ENCODE assay signal across 9 mouse cellular contexts in genomic region chr2:127363696-127364095, GRCm38 (mm10). TPM values are rescaled to one million over a fixed set of nuclear protein-coding genes. Genes with fewer than 3 reads are reported as not detected.
DNase-seq lines count a peak whose midpoint lies in the region; ATAC-seq lines count a peak whose summit lies in the region.
"Had no signal": no experiment of that assay in that cellular context is flagged by ENCODE, and none has a peak within 500 bp of the region (broad histone marks: within the 10 kb centered on the region; RNA-seq: fewer than 3 reads in every experiment).

No protein-coding gene starts in this region.

- no peak overlapping the region for H3K9ac ChIP-seq in heart, embryonic 16.5 days (ENCODE audit: low read length)
- no peak overlapping the region for H3K9ac ChIP-seq in forebrain, embryonic 14.5 days (ENCODE audit: low read length)
- H3K9ac ChIP-seq in neural tube, embryonic 12.5 days, result no peak overlapping the region

- peak overlapping the region; percentile 81 for H3K4me2 ChIP-seq in heart, embryonic 16.5 days (ENCODE audit: low read depth, low read length)
- peak overlapping the region; percentile 59 for H3K4me2 ChIP-seq in forebrain, embryonic 14.5 days (ENCODE audit: low read length)
- H3K4me2 ChIP-seq in neural tube, embryonic 12.5 days (replicated peaks), result peak overlapping the region; percentile 74

- H3K27me3 ChIP-seq in heart, embryonic 16.5 days (ENCODE audit: control insufficient read depth, insufficient read depth, low read length), result peaks cover 58% of the 10 kb centered on the region
- peaks cover 54% of the 10 kb centered on the region for H3K27me3 ChIP-seq in forebrain, embryonic 14.5 days (replicated peaks; ENCODE audit: control insufficient read depth, insufficient read depth, low read length)
- H3K27me3 ChIP-seq in neural tube, embryonic 12.5 days (replicated peaks), result peaks cover 78% of the 10 kb centered on the region

- peaks cover 13% of the 10 kb centered on the region for H3K4me1 ChIP-seq in heart, embryonic 16.5 days (ENCODE audit: control insufficient read depth, insufficient read depth, low read length)
- peaks cover 6% of the 10 kb centered on the region; the same call in 1 of the 2 replicates for H3K4me1 ChIP-seq in forebrain, embryonic 14.5 days (ENCODE audit: control insufficient read depth, insufficient read depth, low read length)
- peaks cover 14% of the 10 kb centered on the region for H3K4me1 ChIP-seq in neural tube, embryonic 12.5 days

- no peaks in the 10 kb centered on the region for H3K36me3 ChIP-seq in heart, embryonic 16.5 days (ENCODE audit: control insufficient read depth, insufficient read depth)
- no peaks in the 10 kb centered on the region for H3K36me3 ChIP-seq in forebrain, embryonic 14.5 days (ENCODE audit: control insufficient read depth, insufficient read depth, low read length)
- H3K36me3 ChIP-seq in neural tube, embryonic 12.5 days, result no peaks in the 10 kb centered on the region

- WGBS in heart, embryonic 16.5 days, result 2% methylated on average over 20 of the region's 20 CpGs
- 8% methylated on average over 20 of the region's 20 CpGs for WGBS in forebrain, embryonic 14.5 days
- 7% methylated on average over 20 of the region's 20 CpGs for WGBS in neural tube, embryonic 12.5 days

- no peak for DNase-seq in heart, adult 18-20 months
- no peak for DNase-seq in forebrain, embryonic 14.5 days (ENCODE audit: low spot score)
- peak; percentile 57 to 70 for DNase-seq in kidney, postnatal 25 days
- DNase-seq in adipocyte (ENCODE audit: low spot score), result no peak
- no peak for DNase-seq in right cerebral cortex, postnatal 10 days (ENCODE audit: low spot score in 2 of 2)

- no peak overlapping the region for H3K27ac ChIP-seq in heart, embryonic 16.5 days (ENCODE audit: low read length)
- no peak overlapping the region for H3K27ac ChIP-seq in forebrain, embryonic 14.5 days (ENCODE audit: low read depth, low read length)
- no peak overlapping the region for H3K27ac ChIP-seq in neural tube, embryonic 12.5 days

- H3K4me3 ChIP-seq in heart, embryonic 16.5 days (ENCODE audit: low read length), result peak overlapping the region; percentile 52
- H3K4me3 ChIP-seq in forebrain, embryonic 14.5 days (ENCODE audit: low read depth, low read length), result peak overlapping the region; percentile 35; the same call in 1 of the 2 replicates
- peak overlapping the region; percentile 36 for H3K4me3 ChIP-seq in neural tube, embryonic 12.5 days

- ATAC-seq in heart, embryonic 16.5 days (replicated peaks; ENCODE audit: extremely low read depth, insufficient read depth, low FRiP score), result no peak
- no peak for ATAC-seq in forebrain, embryonic 14.5 days
- no peak for ATAC-seq in neural tube, embryonic 12.5 days (ENCODE audit: low FRiP score, low read depth)
- ATAC-seq in granulocyte monocyte progenitor cell, adult 5-6 weeks (replicated peaks; ENCODE audit: poor library complexity, severe bottlenecking), result no peak

- H3K9me3 ChIP-seq in heart, embryonic 16.5 days (replicated peaks; ENCODE audit: control insufficient read depth, low read length), result no peaks in the 10 kb centered on the region
- H3K9me3 ChIP-seq in forebrain, embryonic 14.5 days (replicated peaks; ENCODE audit: control insufficient read depth, low read length), result no peaks in the 10 kb centered on the region
- H3K9me3 ChIP-seq in neural tube, embryonic 12.5 days, result no peaks in the 10 kb centered on the region

RNA-seq across cellular contexts. Expression of gene Adra2b, which starts 0.7 kb away (rescaled TPM):
- polyA plus RNA-seq in heart, embryonic 16.5 days (2015; fragmentation: Nextera tagmentation; extraction: Ambion mirVana), result 1.3 and 1.4 TPM in 2 replicates
- total RNA-seq in heart, adult 18-20 months (2021), result under 1 TPM; 0.72 to 0.77 TPM
- 0.36 and 0.43 TPM in 2 replicates for polyA plus RNA-seq in forebrain, embryonic 14.5 days (2014; fragmentation: Nextera tagmentation; extraction: Ambion mirVana)
- polyA plus RNA-seq in neural tube, embryonic 12.5 days (2016; fragmentation: Nextera tagmentation; extraction: Ambion mirVana), result 1.3 TPM in 2 replicates
- total RNA-seq in granulocyte monocyte progenitor cell, adult 5-6 weeks (2014; fragmentation: Nextera tagmentation), result not detected in 2 replicates
- not detected in 2 replicates for total RNA-seq in granulocyte monocyte progenitor cell, adult 5-6 weeks (2017)

RNA-seq across cellular contexts. Expression of gene Astl, which starts 25.3 kb away (rescaled TPM):
- not detected in 2 replicates for polyA plus RNA-seq in heart, embryonic 16.5 days (2015; fragmentation: Nextera tagmentation; extraction: Ambion mirVana)
- not detected for total RNA-seq in heart, adult 18-20 months (2021)
- not detected in 2 replicates for polyA plus RNA-seq in forebrain, embryonic 14.5 days (2014; fragmentation: Nextera tagmentation; extraction: Ambion mirVana)
- not detected in 2 replicates for polyA plus RNA-seq in neural tube, embryonic 12.5 days (2016; fragmentation: Nextera tagmentation; extraction: Ambion mirVana)
- total RNA-seq in granulocyte monocyte progenitor cell, adult 5-6 weeks (2014; fragmentation: Nextera tagmentation), result 0.60 TPM in 1 of 2 replicates, not detected in the other
- total RNA-seq in granulocyte monocyte progenitor cell, adult 5-6 weeks (2017), result 0.04 and 0.21 TPM in 2 replicates
- polyA plus RNA-seq: gonadal fat pad, adult 2 months had no signal

RNA-seq across cellular contexts. Expression of gene Dusp2, which starts 27.7 kb away (rescaled TPM):
- polyA plus RNA-seq in heart, embryonic 16.5 days (2015; fragmentation: Nextera tagmentation; extraction: Ambion mirVana), result 10.4 and 18.1 TPM in 2 replicates
- total RNA-seq in heart, adult 18-20 months (2021), result 1 to 10 TPM in 1 of 2 experiments, under 1 TPM in 1; 0.57 to 2.0 TPM
- polyA plus RNA-seq in forebrain, embryonic 14.5 days (2014; fragmentation: Nextera tagmentation; extraction: Ambion mirVana), result 5.6 and 7.4 TPM in 2 replicates
- polyA plus RNA-seq in neural tube, embryonic 12.5 days (2016; fragmentation: Nextera tagmentation; extraction: Ambion mirVana), result 9.7 TPM in 2 replicates
- total RNA-seq in granulocyte monocyte progenitor cell, adult 5-6 weeks (2014; fragmentation: Nextera tagmentation), result 22.3 and 33.3 TPM in 2 replicates
- 50.4 and 51.2 TPM in 2 replicates for total RNA-seq in granulocyte monocyte progenitor cell, adult 5-6 weeks (2017)

Comparison
In these comparisons a context has a peak if more than half of its experiments do, and no peak if none do; other contexts are left out.
1. DNase-seq: peak in kidney, postnatal 25 days (2 of 2); none in heart, adult 18-20 months (0 of 2), forebrain, embryonic 14.5 days (single experiment), adipocyte (single experiment) and right cerebral cortex, postnatal 10 days (0 of 2).
2. Peak in every context shown above with its lines, with median percentiles within 50 percentile points of each other: H3K4me2 ChIP-seq and H3K4me3 ChIP-seq.